Mouse (Mus musculus): ENCODE results near the gene Acot4. TPM values are rescaled to one million over a fixed set of nuclear protein-coding genes. Genes with fewer than 3 reads are reported as not detected.
"Not testable (repeated sequence)": the region's sequence is repeated elsewhere in the genome, so short reads cannot be mapped to it uniquely, and the experiment has no call there.

The Acot4 gene
- total and polyA plus RNA-seq, 2 experiments from 2014 or later = 0.68 to 1.8 TPM

DNA sequence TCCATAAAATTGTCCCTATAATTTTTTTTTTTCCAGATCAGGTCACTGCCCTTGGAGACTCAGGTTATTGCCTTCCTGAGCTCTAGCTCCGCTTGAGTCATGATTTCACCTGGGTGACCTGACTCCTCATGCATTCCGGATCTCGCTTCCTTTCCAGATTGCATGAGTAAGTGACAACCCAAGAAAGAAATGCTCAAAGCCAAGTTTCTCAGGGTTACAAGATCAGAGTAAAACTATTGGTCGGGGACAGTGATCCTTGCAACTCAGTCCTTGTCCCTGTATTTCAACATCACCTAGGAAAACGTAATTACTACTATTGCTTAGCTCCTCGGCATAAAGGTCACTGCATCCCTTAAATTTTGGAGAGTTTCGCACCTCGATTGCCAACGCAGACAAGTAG, 30.8 kb downstream of the Acot4 start, which contains the start of gene Acot5:
TSS of gene Acot5 (plus strand) at position 340 of the 400 bp plus-strand sequence.
- ATAC-seq (no peak), DNase-seq (ENCODE audit: low spot score) (no peak)
- Histone ChIP-seq H3K4me1 (ENCODE audit: insufficient read depth, low read length) (no peaks in the 10 kb centered on the region), H3K27ac (no peak within 1 kb of the TSS), H3K27me3 (ENCODE audit: insufficient read depth, low read length) (0 out of 2 replicates have a peak, but pooled peaks cover 12% of the 10 kb centered on the region), H3K4me2 (ENCODE audit: low read depth, low read length) (peak within 1 kb of the TSS; percentile 59), H3K36me3 (ENCODE audit: insufficient read depth, low read length) (no peaks in the 10 kb centered on the region), H3K9ac (replicated peaks; ENCODE audit: low read length) (0 out of 2 replicates have a peak within 1 kb of the TSS, but pooled peaks have one; percentile 17), H3K4me3 (ENCODE audit: low read length) (peak within 1 kb of the TSS; percentile 41), H3K9me3 (ENCODE audit: low read length) (no peaks in the 10 kb centered on the region)
- WGBS = 57% methylated on average over 9 of the region's 9 CpGs
- TF ChIP-seq CTCF (IDR thresholded peaks at IDR 0.05; ENCODE audit: low read depth) = no peak

DNA sequence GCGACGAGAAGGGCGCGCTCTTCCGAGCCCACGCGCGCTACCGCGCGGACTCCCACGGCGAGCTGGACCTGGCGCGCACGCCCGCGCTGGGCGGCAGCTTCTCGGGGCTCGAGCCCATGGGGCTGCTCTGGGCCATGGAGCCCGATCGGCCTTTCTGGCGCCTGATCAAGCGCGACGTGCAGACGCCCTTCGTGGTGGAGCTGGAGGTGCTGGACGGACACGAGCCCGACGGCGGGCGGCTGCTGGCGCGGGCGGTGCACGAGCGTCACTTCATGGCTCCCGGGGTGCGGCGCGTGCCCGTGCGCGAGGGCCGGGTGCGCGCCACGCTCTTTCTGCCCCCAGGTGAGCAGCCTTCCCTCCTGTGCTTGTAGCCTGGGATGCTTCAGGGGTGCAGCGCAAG, 31.4 kb downstream of the Acot4 start:
- Histone ChIP-seq H3K9ac (replicated peaks; ENCODE audit: low read length) (0 out of 2 replicates have a peak overlapping the region, but pooled peaks have one; percentile 17), H3K4me3 (ENCODE audit: low read length) (peak overlapping the region; percentile 41), H3K27me3 (ENCODE audit: insufficient read depth, low read length) (0 out of 2 replicates have a peak, but pooled peaks cover 11% of the 10 kb centered on the region), H3K4me2 (ENCODE audit: low read depth, low read length) (peak overlapping the region; percentile 59)
- H3K27ac ChIP-seq; H3K36me3 ChIP-seq (ENCODE audit: insufficient read depth, low read length); ATAC-seq; H3K4me1 ChIP-seq (ENCODE audit: insufficient read depth, low read length); H3K9me3 ChIP-seq (ENCODE audit: low read length): not testable (repeated sequence)
- WGBS = 1% methylated on average over 42 of the region's 52 CpGs
- peak; percentile 24 for DNase-seq (ENCODE audit: low spot score)

DNA sequence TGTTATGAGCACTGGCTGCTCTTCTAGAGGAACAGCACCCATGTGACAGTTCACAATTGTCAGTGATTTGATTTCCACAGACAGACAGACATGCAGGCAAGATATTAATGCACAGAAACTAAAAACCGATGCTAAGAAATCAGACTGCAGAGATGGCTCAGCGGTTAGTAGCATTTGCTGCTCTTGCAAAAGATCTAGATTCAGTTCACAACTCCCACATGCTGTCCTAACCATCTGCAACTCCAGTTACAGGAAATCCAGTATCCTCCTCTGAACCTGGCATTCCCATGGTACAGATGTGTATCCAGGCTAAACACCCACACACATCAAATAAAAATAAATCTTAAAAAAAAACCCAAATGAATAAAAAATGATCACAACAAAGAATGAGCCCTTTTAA, 33.5 kb downstream of the Acot4 start:
- Histone ChIP-seq H3K9ac (replicated peaks; ENCODE audit: low read length) (no peak overlapping the region), H3K9me3 (ENCODE audit: low read length) (no peaks in the 10 kb centered on the region), H3K27me3 (ENCODE audit: insufficient read depth, low read length) (0 out of 2 replicates have a peak, but pooled peaks cover 9% of the 10 kb centered on the region), H3K4me1 (ENCODE audit: insufficient read depth, low read length) (no peaks in the 10 kb centered on the region), H3K4me2 (ENCODE audit: low read depth, low read length) (no peak overlapping the region), H3K36me3 (ENCODE audit: insufficient read depth, low read length) (no peaks in the 10 kb centered on the region), H3K27ac (no peak overlapping the region), H3K4me3 (ENCODE audit: low read length) (no peak overlapping the region)
- DNase-seq (ENCODE audit: low spot score) (no peak), ATAC-seq (no peak)
- no peak for TF ChIP-seq CTCF (IDR thresholded peaks at IDR 0.05; ENCODE audit: low read depth)
- WGBS = 89% methylated on average over 2 of the region's 2 CpGs

DNA sequence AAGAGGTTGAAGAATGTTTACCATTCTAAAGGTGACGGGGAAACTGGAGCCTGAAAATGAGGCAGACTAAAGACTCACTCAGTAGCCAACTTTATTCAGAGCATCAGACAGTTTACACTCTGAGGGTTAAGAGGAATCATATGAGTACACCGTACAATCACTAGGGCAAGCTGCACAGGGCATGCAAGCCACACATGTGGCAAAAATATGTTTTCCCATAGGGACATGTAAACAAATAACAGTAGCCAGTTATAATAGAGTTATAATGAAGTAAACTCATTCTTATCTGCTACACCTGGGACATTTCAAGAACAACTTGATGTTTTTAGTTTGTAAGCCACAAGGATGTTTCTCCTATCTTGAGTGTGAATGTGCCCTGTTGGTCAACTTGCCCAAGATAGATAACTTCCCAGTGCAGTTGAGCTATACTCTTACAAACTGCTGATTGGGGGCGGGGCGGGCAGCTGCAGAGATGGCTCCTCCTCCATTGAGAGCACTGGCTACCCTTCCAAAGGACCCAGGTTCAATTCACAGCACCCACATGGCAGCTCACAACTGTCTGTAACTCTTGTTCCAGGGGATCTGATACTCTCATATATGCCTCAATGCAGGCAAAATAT, 39.3 kb downstream of the Acot4 start:
- WGBS = 81% methylated on average over 4 of the region's 4 CpGs

DNA sequence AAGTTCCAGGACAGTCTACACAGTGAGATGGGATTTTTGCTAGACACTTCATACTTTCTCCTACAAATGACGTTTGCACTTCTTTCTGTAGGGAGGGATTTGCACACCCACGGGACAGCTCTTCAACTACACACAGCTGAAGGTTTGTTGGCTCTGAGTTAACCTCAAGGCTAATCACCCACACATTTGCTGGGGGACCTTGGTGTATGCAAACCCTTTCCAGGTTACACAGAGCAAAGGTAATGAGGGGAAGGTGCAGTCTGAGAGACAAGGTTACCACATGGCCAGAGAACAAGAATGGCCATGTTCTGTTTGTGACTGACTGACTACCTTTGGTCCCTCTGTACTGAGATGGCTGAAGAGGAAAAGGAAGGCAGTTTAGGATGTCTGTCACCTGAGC, 45.7 kb downstream of the Acot4 start:
- H3K36me3 ChIP-seq (ENCODE audit: insufficient read depth, low read length) = no peaks in the 10 kb centered on the region
- H3K4me1 ChIP-seq (ENCODE audit: insufficient read depth, low read length) = no peaks in the 10 kb centered on the region
- WGBS = 85% methylated on average over 2 of the region's 2 CpGs
- no peak for TF ChIP-seq CTCF (IDR thresholded peaks at IDR 0.05; ENCODE audit: low read depth)
- H3K9ac ChIP-seq (replicated peaks; ENCODE audit: low read length) = no peak overlapping the region
- H3K4me3 ChIP-seq (ENCODE audit: low read length) = no peak overlapping the region
- no peaks in the 10 kb centered on the region for H3K27me3 ChIP-seq (ENCODE audit: insufficient read depth, low read length)
- no peak overlapping the region for H3K4me2 ChIP-seq (ENCODE audit: low read depth, low read length)
- ATAC-seq (no peak), DNase-seq (ENCODE audit: low spot score) (no peak)
- H3K27ac ChIP-seq = no peak overlapping the region
- no peaks in the 10 kb centered on the region for H3K9me3 ChIP-seq (ENCODE audit: low read length)

More for the DNA sequence above, 39.3 kb downstream of the Acot4 start:
- no peak overlapping the region for H3K27ac ChIP-seq
- H3K9me3 ChIP-seq (ENCODE audit: low read length) = no peaks in the 10 kb centered on the region
- no peak for TF ChIP-seq CTCF (IDR thresholded peaks at IDR 0.05; ENCODE audit: low read depth)
- H3K36me3 ChIP-seq (ENCODE audit: insufficient read depth, low read length) = no peaks in the 10 kb centered on the region
- H3K27me3 ChIP-seq (ENCODE audit: insufficient read depth, low read length) = no peaks in the 10 kb centered on the region
- H3K4me2 ChIP-seq (ENCODE audit: low read depth, low read length) = no peak overlapping the region
- no peaks in the 10 kb centered on the region for H3K4me1 ChIP-seq (ENCODE audit: insufficient read depth, low read length)
- no peak for DNase-seq (ENCODE audit: low spot score)
- no peak overlapping the region for H3K4me3 ChIP-seq (ENCODE audit: low read length)
- ATAC-seq = no peak
- no peak overlapping the region for H3K9ac ChIP-seq (replicated peaks; ENCODE audit: low read length)

DNA sequence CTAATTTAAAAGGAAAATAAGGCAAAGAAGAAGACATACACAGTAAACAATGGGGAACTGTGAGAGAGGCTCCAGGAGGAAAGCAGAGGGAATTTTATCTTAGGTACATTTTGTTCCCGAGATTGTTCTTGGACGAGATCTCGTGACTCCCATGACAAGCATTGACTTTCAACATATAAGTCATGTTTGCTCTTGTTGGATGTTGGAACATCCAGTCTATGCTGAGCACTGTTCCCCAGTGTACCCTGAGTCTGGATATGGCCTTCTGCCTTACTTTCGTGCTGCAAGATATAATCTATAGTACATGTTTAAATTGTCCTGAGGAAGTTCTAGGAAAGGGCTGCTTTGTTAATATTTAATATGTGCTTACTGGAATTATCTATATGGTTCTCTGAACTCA, 46.4 kb downstream of the Acot4 start:
- H3K4me1 ChIP-seq (ENCODE audit: insufficient read depth, low read length) = no peaks in the 10 kb centered on the region
- H3K4me3 ChIP-seq (ENCODE audit: low read length) = no peak overlapping the region
- H3K36me3 ChIP-seq (ENCODE audit: insufficient read depth, low read length) = no peaks in the 10 kb centered on the region
- 90% methylated on average over 4 of the region's 4 CpGs for WGBS
- DNase-seq (ENCODE audit: low spot score) (no peak), ATAC-seq (no peak)
- H3K27me3 ChIP-seq (ENCODE audit: insufficient read depth, low read length) = no peaks in the 10 kb centered on the region
- no peak overlapping the region for H3K9ac ChIP-seq (replicated peaks; ENCODE audit: low read length)
- no peak for TF ChIP-seq CTCF (IDR thresholded peaks at IDR 0.05; ENCODE audit: low read depth)
- 0 out of 2 replicates have a peak, but pooled peaks cover 4% of the 10 kb centered on the region for H3K9me3 ChIP-seq (ENCODE audit: low read length)
- no peak overlapping the region for H3K4me2 ChIP-seq (ENCODE audit: low read depth, low read length)
- no peak overlapping the region for H3K27ac ChIP-seq

- H3K27me3 ChIP-seq (ENCODE audit: insufficient read depth, low read length); H3K27ac ChIP-seq; H3K4me1 ChIP-seq (ENCODE audit: insufficient read depth, low read length); H3K4me2 ChIP-seq (ENCODE audit: low read depth, low read length); H3K9ac ChIP-seq (replicated peaks; ENCODE audit: low read length); H3K4me3 ChIP-seq (ENCODE audit: low read length); H3K36me3 ChIP-seq (ENCODE audit: insufficient read depth, low read length); DNase-seq (ENCODE audit: low spot score); H3K9me3 ChIP-seq (ENCODE audit: low read length); ATAC-seq: not testable (repeated sequence)
- WGBS = 89% methylated on average over 5 of the region's 5 CpGs
Measured at GRCm38 (mm10) chr12:84094666-84095065, 56.5 kb downstream of the Acot4 start.

Other genes starting within 250 kb of the Acot4 start
- 16.7 and 17.7 TPM in 2 replicates for gene Numb, start 116.4 kb upstream of the Acot4 start, total RNA-seq (2014; rRNA removed)
- 10.7 and 12.1 TPM in 2 replicates for gene Numb, start 116.4 kb upstream of the Acot4 start, polyA plus RNA-seq (2015; fragmentation: Nextera tagmentation; extraction: Ambion mirVana)
- 28.8 and 35.2 TPM in 2 replicates for gene Riox1, start 87.8 kb upstream of the Acot4 start, total RNA-seq (2014; rRNA removed)
- 8.7 and 11.3 TPM in 2 replicates for gene Riox1, start 87.8 kb upstream of the Acot4 start, polyA plus RNA-seq (2015; fragmentation: Nextera tagmentation; extraction: Ambion mirVana)
- 0.11 and 0.16 TPM in 2 replicates for gene Heatr4, start 53.5 kb upstream of the Acot4 start, total RNA-seq (2014; rRNA removed)
- not detected in 2 replicates for gene Heatr4, start 53.5 kb upstream of the Acot4 start, polyA plus RNA-seq (2015; fragmentation: Nextera tagmentation; extraction: Ambion mirVana)
- 18.6 and 29.1 TPM in 2 replicates for gene Acot2, start 50.5 kb upstream of the Acot4 start, total RNA-seq (2014; rRNA removed)
- 31.2 and 33.9 TPM in 2 replicates for gene Acot2, start 50.5 kb upstream of the Acot4 start, polyA plus RNA-seq (2015; fragmentation: Nextera tagmentation; extraction: Ambion mirVana)
- gene Acot1, start 28.9 kb upstream of the Acot4 start, total RNA-seq (2014; rRNA removed) = 177 and 178 TPM in 2 replicates
- gene Acot1, start 28.9 kb upstream of the Acot4 start, polyA plus RNA-seq (2015; fragmentation: Nextera tagmentation; extraction: Ambion mirVana) = 160 and 172 TPM in 2 replicates
- not detected in 2 replicates for gene Gm49366, start 556 bp downstream of the Acot4 start, total RNA-seq (2014; rRNA removed)
- not detected in 2 replicates for gene Gm49366, start 556 bp downstream of the Acot4 start, polyA plus RNA-seq (2015; fragmentation: Nextera tagmentation; extraction: Ambion mirVana)
- gene Acot3, start 13.8 kb downstream of the Acot4 start, total RNA-seq (2014; rRNA removed) = 0.42 and 1.3 TPM in 2 replicates
- 1.3 and 1.6 TPM in 2 replicates for gene Acot3, start 13.8 kb downstream of the Acot4 start, polyA plus RNA-seq (2015; fragmentation: Nextera tagmentation; extraction: Ambion mirVana)
- 1.2 and 1.3 TPM in 2 replicates for gene Acot5, start 30.9 kb downstream of the Acot4 start, total RNA-seq (2014; rRNA removed)
- 1.2 and 1.5 TPM in 2 replicates for gene Acot5, start 30.9 kb downstream of the Acot4 start, polyA plus RNA-seq (2015; fragmentation: Nextera tagmentation; extraction: Ambion mirVana)
- 6.8 and 8.6 TPM in 2 replicates for gene Acot6, start 62.3 kb downstream of the Acot4 start, total RNA-seq (2014; rRNA removed)
- gene Acot6, start 62.3 kb downstream of the Acot4 start, polyA plus RNA-seq (2015; fragmentation: Nextera tagmentation; extraction: Ambion mirVana) = 1.6 and 1.8 TPM in 2 replicates
- 9.7 and 10.9 TPM in 2 replicates for gene Dnal1, start 76.0 kb downstream of the Acot4 start, total RNA-seq (2014; rRNA removed)
- 6.8 and 9.7 TPM in 2 replicates for gene Dnal1, start 76.0 kb downstream of the Acot4 start, polyA plus RNA-seq (2015; fragmentation: Nextera tagmentation; extraction: Ambion mirVana)
- gene Pnma1, start 110.1 kb downstream of the Acot4 start, total RNA-seq (2014; rRNA removed) = 2.5 and 3.8 TPM in 2 replicates
- 4.2 and 4.5 TPM in 2 replicates for gene Pnma1, start 110.1 kb downstream of the Acot4 start, polyA plus RNA-seq (2015; fragmentation: Nextera tagmentation; extraction: Ambion mirVana)
- 9.3 and 11.5 TPM in 2 replicates for gene Elmsan1, start 180.5 kb downstream of the Acot4 start, total RNA-seq (2014; rRNA removed)
- 2.7 and 3.0 TPM in 2 replicates for gene Elmsan1, start 180.5 kb downstream of the Acot4 start, polyA plus RNA-seq (2015; fragmentation: Nextera tagmentation; extraction: Ambion mirVana)
- 10.2 and 13.4 TPM in 2 replicates for gene Ptgr2, start 246.9 kb downstream of the Acot4 start, total RNA-seq (2014; rRNA removed)
- 20.3 and 22.7 TPM in 2 replicates for gene Ptgr2, start 246.9 kb downstream of the Acot4 start, polyA plus RNA-seq (2015; fragmentation: Nextera tagmentation; extraction: Ambion mirVana)